In the genomic region with DNA sequence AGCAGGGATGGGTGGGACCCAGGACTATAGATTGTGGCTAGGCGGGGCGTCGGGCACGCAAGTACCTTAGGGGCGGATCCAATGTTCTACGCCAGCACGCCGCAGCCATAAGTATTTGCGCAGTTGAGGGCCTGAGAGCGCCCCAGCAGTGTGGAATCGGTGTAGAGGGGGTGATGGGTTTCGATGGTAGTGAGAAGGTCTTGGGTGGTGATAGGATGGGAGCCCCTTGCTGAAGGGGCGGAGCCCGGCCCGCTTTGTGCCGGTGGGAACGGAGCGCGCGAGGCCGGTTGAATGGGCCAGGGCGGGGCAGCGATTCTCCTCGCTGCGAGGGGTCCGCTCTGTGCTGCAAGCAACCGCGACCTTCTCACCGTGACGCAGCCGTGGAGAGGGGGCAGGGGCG, we compare ENCODE assay signal across 10 mouse cellular contexts. TPM values are rescaled to one million over a fixed set of nuclear protein-coding genes. Genes with fewer than 3 reads are reported as not detected.
DNase-seq lines count a peak whose midpoint lies in the region; ATAC-seq and TF ChIP-seq lines count a peak whose summit lies in the region.
"Had no signal": no experiment of that assay in that cellular context is flagged by ENCODE, and none has a peak within 500 bp of the region (broad histone marks: within the 10 kb centered on the region; RNA-seq: fewer than 3 reads in every experiment).

No protein-coding gene starts in this region.

- peak overlapping the region; percentile 40 for H3K4me3 ChIP-seq in layer of hippocampus, adult 2 months
- peak overlapping the region; percentile 39 for H3K4me3 ChIP-seq in cortical plate, adult 2 months (ENCODE audit: insufficient read depth, low read length)
- peak overlapping the region; percentile 35 for H3K4me3 ChIP-seq in hindbrain, embryonic 14.5 days (replicated peaks; ENCODE audit: low read length)
- H3K4me3 ChIP-seq in midbrain, embryonic 16.5 days (ENCODE audit: low read depth, low read length) = peak overlapping the region; percentile 34
- H3K4me3 ChIP-seq in lung, postnatal 0 days (ENCODE audit: low read depth, low read length) = no peak overlapping the region

- no peak for TF ChIP-seq CTCF in layer of hippocampus, adult 2 months (conservative IDR thresholded peaks at IDR 0.05)
- no peak for TF ChIP-seq CTCF in cortical plate, adult 2 months (IDR thresholded peaks at IDR 0.05; ENCODE audit: extremely low read depth, insufficient read depth, low read length)
- TF ChIP-seq CTCF in lung, postnatal 0 days (IDR thresholded peaks at IDR 0.05) = no peak

- DNase-seq in layer of hippocampus, adult 2 months (ENCODE audit: low spot score in 2 of 2) = no peak
- no peak for DNase-seq in layer of hippocampus, adult 8-10 months (ENCODE audit: low spot score in 2 of 2)
- no peak for DNase-seq in hindbrain, embryonic 14.5 days (ENCODE audit: low spot score)
- no peak for DNase-seq in urinary bladder, postnatal 10 days (ENCODE audit: low spot score)
- DNase-seq in ovary, postnatal 36 days (ENCODE audit: low spot score) = no peak
- no peak for DNase-seq in lung, postnatal 0 days (ENCODE audit: low spot score)

- peak overlapping the region; percentile 62 for H3K9ac ChIP-seq in hindbrain, embryonic 14.5 days
- peak overlapping the region; percentile 52 for H3K9ac ChIP-seq in midbrain, embryonic 16.5 days (ENCODE audit: low read depth, low read length)
- no peak overlapping the region for H3K9ac ChIP-seq in lung, postnatal 0 days (replicated peaks; ENCODE audit: low read depth)

- peak; percentile 79 for TF ChIP-seq POLR2A in cortical plate, adult 2 months (IDR thresholded peaks at IDR 0.05; ENCODE audit: extremely low read depth, insufficient read depth, low read length)

- WGBS in hindbrain, embryonic 14.5 days = under 1% methylated on average over 30 of the region's 32 CpGs
- 0% methylated on average over 30 of the region's 32 CpGs for WGBS in midbrain, embryonic 16.5 days
- WGBS in lung, postnatal 0 days = 4% methylated on average over 30 of the region's 32 CpGs

- H3K36me3 ChIP-seq in hindbrain, embryonic 14.5 days (replicated peaks; ENCODE audit: control insufficient read depth, insufficient read depth) = no peaks in the 10 kb centered on the region
- no peaks in the 10 kb centered on the region for H3K36me3 ChIP-seq in midbrain, embryonic 16.5 days (ENCODE audit: control insufficient read depth, insufficient read depth, low read length)
- H3K36me3 ChIP-seq in lung, postnatal 0 days (ENCODE audit: insufficient read depth, low read length) = no peaks in the 10 kb centered on the region

- no peaks in the 10 kb centered on the region for H3K4me1 ChIP-seq in cortical plate, adult 2 months (ENCODE audit: control insufficient read depth, insufficient read depth, low read length)
- H3K4me1 ChIP-seq in hindbrain, embryonic 14.5 days (replicated peaks; ENCODE audit: control insufficient read depth, insufficient read depth, low read length) = peaks cover 33% of the 10 kb centered on the region
- peaks cover 25% of the 10 kb centered on the region for H3K4me1 ChIP-seq in midbrain, embryonic 16.5 days (ENCODE audit: control insufficient read depth, insufficient read depth, low read length)
- peaks cover 4% of the 10 kb centered on the region; the same call in 1 of the 2 replicates for H3K4me1 ChIP-seq in lung, postnatal 0 days (ENCODE audit: insufficient read depth, low read depth, low read length)

- peak; percentile 17; the same call in 1 of the 2 replicates for ATAC-seq in hindbrain, embryonic 14.5 days (ENCODE audit: low FRiP score)
- ATAC-seq in midbrain, embryonic 16.5 days = peak; percentile 46
- ATAC-seq in lung, postnatal 0 days = no peak

- no peaks in the 10 kb centered on the region for H3K9me3 ChIP-seq in hindbrain, embryonic 14.5 days (ENCODE audit: control insufficient read depth, low read length)
- no peaks in the 10 kb centered on the region for H3K9me3 ChIP-seq in midbrain, embryonic 16.5 days (replicated peaks; ENCODE audit: control insufficient read depth, low read length, poor library complexity, severe bottlenecking)
- H3K9me3 ChIP-seq in lung, postnatal 0 days (ENCODE audit: low read length) = no peaks in the 10 kb centered on the region

- no peak for TF ChIP-seq EP300 in lung, postnatal 0 days (IDR thresholded peaks at IDR 0.05)

- H3K4me2 ChIP-seq in hindbrain, embryonic 14.5 days (replicated peaks) = peak overlapping the region; percentile 70
- H3K4me2 ChIP-seq in midbrain, embryonic 16.5 days (ENCODE audit: low read length) = peak overlapping the region; percentile 58
- no peak overlapping the region for H3K4me2 ChIP-seq in lung, postnatal 0 days (replicated peaks; ENCODE audit: low read depth, low read length)

- no peak overlapping the region for H3K27ac ChIP-seq in layer of hippocampus, adult 2 months
- H3K27ac ChIP-seq in cortical plate, adult 2 months (ENCODE audit: insufficient read depth, low read length) = no peak overlapping the region
- no peak overlapping the region for H3K27ac ChIP-seq in hindbrain, embryonic 14.5 days
- no peak overlapping the region for H3K27ac ChIP-seq in midbrain, embryonic 16.5 days (ENCODE audit: low read length)
- no peak overlapping the region for H3K27ac ChIP-seq in lung, postnatal 0 days (ENCODE audit: low read length)

- peaks cover 95% of the 10 kb centered on the region for H3K27me3 ChIP-seq in hindbrain, embryonic 14.5 days (ENCODE audit: control insufficient read depth, insufficient read depth, low read length)
- H3K27me3 ChIP-seq in midbrain, embryonic 16.5 days (ENCODE audit: control insufficient read depth, insufficient read depth, low read depth, low read length) = peaks cover 73% of the 10 kb centered on the region
- H3K27me3 ChIP-seq in lung, postnatal 0 days (replicated peaks; ENCODE audit: insufficient read depth, low read length) = peaks cover 77% of the 10 kb centered on the region

RNA-seq across cellular contexts. Expression of gene Hes3, which starts 5.3 kb away (rescaled TPM):
- total RNA-seq in layer of hippocampus, adult 2 months (2021) = not detected
- total RNA-seq in layer of hippocampus, adult 8-10 months (2022) = not detected
- 1.1 and 1.2 TPM in 2 replicates for polyA plus RNA-seq in cortical plate, adult 2 months (2012; rRNA removed)
- polyA plus RNA-seq in hindbrain, embryonic 14.5 days (2014; fragmentation: Nextera tagmentation; extraction: Ambion mirVana) = 0.24 and 1.2 TPM in 2 replicates
- polyA plus RNA-seq in midbrain, embryonic 16.5 days (2015; fragmentation: Nextera tagmentation; extraction: Ambion mirVana) = 0.19 and 0.41 TPM in 2 replicates
- polyA plus RNA-seq in lung, postnatal 0 days (2015; fragmentation: Nextera tagmentation; extraction: Ambion mirVana) = not detected in 2 replicates
- total RNA-seq: monocyte, adult 5-6 weeks had no signal
- polyA plus RNA-seq: gonadal fat pad, adult 2 months had no signal

RNA-seq across cellular contexts. Expression of gene Icmt, which starts 10.8 kb away (rescaled TPM):
- 10 to 100 TPM; 42.3 to 43.0 TPM for total RNA-seq in layer of hippocampus, adult 2 months (2021)
- 10 to 100 TPM; 38.0 to 52.1 (median 47.0) TPM for total RNA-seq in layer of hippocampus, adult 8-10 months (2022)
- polyA plus RNA-seq in cortical plate, adult 2 months (2012; rRNA removed) = 32.9 and 35.2 TPM in 2 replicates
- 20.6 and 22.8 TPM in 2 replicates for polyA plus RNA-seq in hindbrain, embryonic 14.5 days (2014; fragmentation: Nextera tagmentation; extraction: Ambion mirVana)
- 20.6 and 20.7 TPM in 2 replicates for polyA plus RNA-seq in midbrain, embryonic 16.5 days (2015; fragmentation: Nextera tagmentation; extraction: Ambion mirVana)
- polyA plus RNA-seq in lung, postnatal 0 days (2015; fragmentation: Nextera tagmentation; extraction: Ambion mirVana) = 16.9 and 18.9 TPM in 2 replicates

RNA-seq across cellular contexts. Expression of gene Gpr153, which starts 12.2 kb away (rescaled TPM):
- 1 to 10 TPM; 5.6 to 6.4 TPM for total RNA-seq in layer of hippocampus, adult 2 months (2021)
- total RNA-seq in layer of hippocampus, adult 8-10 months (2022) = 1 to 10 TPM; 5.9 to 7.2 (median 6.6) TPM
- polyA plus RNA-seq in cortical plate, adult 2 months (2012; rRNA removed) = 24.0 and 25.9 TPM in 2 replicates
- 23.1 and 27.8 TPM in 2 replicates for polyA plus RNA-seq in hindbrain, embryonic 14.5 days (2014; fragmentation: Nextera tagmentation; extraction: Ambion mirVana)
- 13.8 and 16.2 TPM in 2 replicates for polyA plus RNA-seq in midbrain, embryonic 16.5 days (2015; fragmentation: Nextera tagmentation; extraction: Ambion mirVana)
- polyA plus RNA-seq in lung, postnatal 0 days (2015; fragmentation: Nextera tagmentation; extraction: Ambion mirVana) = 11.1 and 12.3 TPM in 2 replicates

RNA-seq across cellular contexts. Expression of gene Rnf207, which starts 32.6 kb away (rescaled TPM):
- total RNA-seq in layer of hippocampus, adult 2 months (2021) = 1 to 10 TPM; 6.5 to 7.7 TPM
- 10 to 100 TPM; 11.3 to 16.5 (median 13.8) TPM for total RNA-seq in layer of hippocampus, adult 8-10 months (2022)
- 22.2 and 25.0 TPM in 2 replicates for polyA plus RNA-seq in cortical plate, adult 2 months (2012; rRNA removed)
- polyA plus RNA-seq in hindbrain, embryonic 14.5 days (2014; fragmentation: Nextera tagmentation; extraction: Ambion mirVana) = 5.6 and 6.9 TPM in 2 replicates
- 6.4 and 9.5 TPM in 2 replicates for polyA plus RNA-seq in midbrain, embryonic 16.5 days (2015; fragmentation: Nextera tagmentation; extraction: Ambion mirVana)
- 0.53 and 0.70 TPM in 2 replicates for polyA plus RNA-seq in lung, postnatal 0 days (2015; fragmentation: Nextera tagmentation; extraction: Ambion mirVana)
- total RNA-seq: monocyte, adult 5-6 weeks had no signal

RNA-seq across cellular contexts. Expression of gene Rpl22, which starts 39.4 kb away (rescaled TPM):
- 100 to 1,000 TPM; 186 to 202 TPM for total RNA-seq in layer of hippocampus, adult 2 months (2021)
- 100 to 1,000 TPM; 161 to 249 (median 201) TPM for total RNA-seq in layer of hippocampus, adult 8-10 months (2022)
- polyA plus RNA-seq in cortical plate, adult 2 months (2012; rRNA removed) = 201 and 216 TPM in 2 replicates
- polyA plus RNA-seq in hindbrain, embryonic 14.5 days (2014; fragmentation: Nextera tagmentation; extraction: Ambion mirVana) = 154 and 178 TPM in 2 replicates
- 117 and 136 TPM in 2 replicates for polyA plus RNA-seq in midbrain, embryonic 16.5 days (2015; fragmentation: Nextera tagmentation; extraction: Ambion mirVana)
- polyA plus RNA-seq in lung, postnatal 0 days (2015; fragmentation: Nextera tagmentation; extraction: Ambion mirVana) = 265 and 266 TPM in 2 replicates
